Mouse (Mus musculus): Measurements from ENCODE around the gene Ing2.

DNA sequence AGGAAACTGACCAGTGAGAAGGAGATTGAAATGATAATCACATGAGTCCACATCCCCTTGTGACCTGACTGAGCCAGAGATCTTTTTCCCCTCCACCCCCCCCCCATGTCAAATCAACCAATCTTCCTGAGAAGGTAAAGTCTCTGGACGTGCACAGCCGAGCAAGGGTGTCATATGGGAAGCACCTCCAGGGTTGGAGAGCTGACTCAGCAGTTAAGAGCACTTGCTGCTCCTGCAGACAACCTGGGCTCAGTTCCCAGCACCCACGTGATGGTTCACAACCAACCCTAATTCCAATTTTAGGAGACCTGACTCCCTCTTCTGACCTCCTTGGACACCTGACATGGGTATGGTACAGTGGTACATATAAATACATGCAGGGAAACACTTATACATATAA is 39.3 kb downstream of the Ing2 start:
- TF ChIP-seq CTCF (IDR thresholded peaks at IDR 0.05; ENCODE audit: extremely low read depth, insufficient read depth, insufficient read length, insufficient replicate concordance): no peak
- no peak for TF ChIP-seq POLR2A (IDR thresholded peaks at IDR 0.05; ENCODE audit: low read depth, low read length)
